Mouse (Mus musculus) left cerebral cortex, adult 11 months (tissue): ENCODE measurements around the gene Zfp871.
"Not testable (repeated sequence)": the region's sequence is repeated elsewhere in the genome, so short reads cannot be mapped to it uniquely, and the experiment has no call there.

Source experiments
- DNase-seq: peaks from one replicate; pipeline ENCODE4 v3.0.0; 2022; ENCODE audit warnings: low spot score

The Zfp871 gene

DNA sequence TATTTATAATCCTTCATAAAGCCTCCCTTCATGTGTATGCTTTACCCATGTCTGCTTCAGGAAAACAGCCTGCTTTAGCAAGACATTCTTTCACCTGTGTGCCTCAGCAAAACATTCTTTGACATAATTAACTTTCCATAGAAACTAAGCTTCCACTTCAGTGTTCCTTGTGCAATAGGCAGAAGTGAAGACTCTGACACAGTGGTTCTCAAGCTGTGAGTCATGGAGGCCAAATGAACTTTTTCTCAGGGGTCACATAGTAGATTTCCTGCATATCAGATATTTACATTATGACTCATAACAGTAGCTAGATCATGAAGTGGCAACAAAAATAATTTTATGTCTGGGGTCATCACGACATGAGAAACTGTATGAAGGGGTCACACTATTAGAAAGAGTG, 49.7 kb downstream of the Zfp871 start:
- no peak for DNase-seq

DNA sequence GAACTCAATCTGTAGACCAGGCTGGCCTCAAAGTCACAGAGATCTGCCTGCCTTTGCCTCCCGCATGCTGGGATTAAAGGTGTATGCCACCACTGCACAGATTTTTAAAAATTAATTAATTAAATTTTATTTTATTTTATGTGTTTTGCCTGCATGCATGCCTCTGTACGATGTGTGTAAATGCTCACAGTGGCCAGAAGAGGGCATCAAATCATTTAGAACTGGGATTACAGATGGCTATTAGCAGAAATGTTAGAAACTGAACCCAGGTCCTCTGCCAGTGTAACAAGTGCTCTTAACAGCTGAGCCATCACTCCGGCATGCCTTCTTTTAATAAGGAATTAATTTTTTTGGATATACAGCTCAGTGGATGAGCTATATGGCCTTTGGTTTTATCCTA, 59.1 kb downstream of the Zfp871 start:
- no peak for DNase-seq

DNA sequence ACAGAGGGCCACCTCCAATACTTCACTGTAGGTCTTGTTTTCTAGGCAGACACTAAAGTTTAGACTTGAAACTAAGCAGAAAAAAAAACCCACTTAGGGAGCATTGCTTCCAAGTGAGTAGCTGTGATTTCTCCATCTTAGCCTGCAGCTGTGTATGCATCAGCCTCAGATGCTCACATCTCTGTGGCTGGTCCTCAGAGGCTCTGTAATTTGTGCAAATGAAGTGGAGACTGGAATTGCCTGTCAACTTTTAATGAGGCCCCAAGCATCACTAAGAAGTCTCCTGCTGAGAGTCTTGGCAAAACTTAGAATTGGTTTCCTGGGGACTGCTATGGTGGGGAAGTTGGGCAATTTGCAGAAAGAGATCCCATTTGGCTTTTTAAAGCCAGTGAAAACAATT, 61.7 kb downstream of the Zfp871 start:
- DNase-seq: not testable (repeated sequence)

DNA sequence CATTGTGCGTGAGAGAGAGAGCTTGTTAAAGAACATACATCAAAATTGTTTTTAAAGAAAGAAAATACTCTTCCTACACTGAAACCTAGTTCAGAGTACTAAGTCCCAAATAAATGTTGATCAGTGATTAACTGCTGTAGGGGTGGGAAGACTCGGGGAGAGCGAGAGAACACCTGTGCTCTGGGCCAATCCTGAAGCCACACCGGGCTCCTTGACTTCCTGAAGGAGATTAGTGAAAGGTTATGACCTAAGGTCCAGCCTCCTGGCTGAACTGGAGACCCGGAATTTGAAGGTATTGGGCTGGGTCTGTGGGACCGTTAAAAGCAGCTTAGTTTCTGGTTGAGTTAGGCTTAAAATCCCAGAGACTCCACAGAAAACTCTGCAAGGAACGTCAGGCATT, 65.3 kb downstream of the Zfp871 start:
- DNase-seq: no peak

DNA sequence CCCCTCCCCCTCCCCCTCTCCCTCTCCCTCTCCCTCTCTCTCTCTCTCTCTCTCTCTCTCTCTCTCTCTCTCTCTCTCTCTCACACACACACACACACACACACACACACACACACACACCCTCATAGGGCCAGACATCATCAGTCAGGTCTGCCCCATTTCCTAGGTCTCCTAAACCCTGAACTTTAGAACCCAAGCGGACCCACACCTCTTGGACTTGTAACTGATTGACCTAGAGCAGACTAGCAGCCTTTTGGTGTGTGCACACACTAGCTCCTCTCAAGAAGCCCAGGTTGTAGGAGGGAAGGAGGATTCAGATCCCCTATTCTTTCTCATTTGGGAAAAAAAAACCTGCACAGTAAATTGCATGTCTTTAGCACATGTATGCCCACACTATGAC, 65.9 kb downstream of the Zfp871 start:
- not testable (repeated sequence) for DNase-seq
